Mouse (Mus musculus) cortical plate, adult 2 months (tissue): ENCODE data around the gene Slc25a34.

Source experiments
- CTCF ChIP-seq: fragments of 200-500 bp; IDR thresholded peaks from 2 replicates; pipeline ENCODE4 v1.5.1; 2011; ENCODE audit warnings: mild to moderate bottlenecking, control low read depth, low read length; ENCODE audit not compliant: insufficient read depth; ENCODE audit errors: extremely low read depth
- POLR2A ChIP-seq: fragments of 200-500 bp; IDR thresholded peaks from 2 replicates; pipeline ENCODE4 v1.6.1; 2011; ENCODE audit warnings: mild to moderate bottlenecking, low read length, control low read depth; ENCODE audit not compliant: insufficient read depth; ENCODE audit errors: extremely low read depth

DNA sequence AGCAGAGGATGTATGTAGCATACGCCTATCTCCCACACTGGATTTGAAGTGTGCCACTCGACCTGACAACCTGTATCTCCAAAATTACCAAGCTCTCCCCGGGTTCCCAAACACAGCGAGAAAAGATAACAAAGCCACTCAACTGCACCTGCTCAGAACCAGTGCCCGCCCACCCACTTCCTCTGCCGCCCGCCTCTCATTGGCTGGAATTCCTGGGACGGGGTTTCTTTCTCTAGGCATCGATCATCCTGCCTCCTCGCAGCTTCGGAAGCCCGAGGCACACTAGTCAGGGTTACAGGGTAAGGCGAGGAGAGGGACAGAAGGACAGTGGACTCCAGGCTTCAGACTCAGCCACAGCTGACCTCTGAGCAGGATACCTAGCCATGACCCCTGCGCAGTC lies 5.0 kb upstream of the Slc25a34 start:
- TF ChIP-seq CTCF (no peak), POLR2A (no peak)
